Mouse (Mus musculus) A20 (cell line): ENCODE measurements around the gene Oxtr.

Experiments
- DNase-seq: peaks from one replicate; pipeline ENCODE4 v3.0.0-alpha.2; 2011; ENCODE audit warnings: low read depth, low spot score

Gene Oxtr

GRCm38 (mm10) chr6:112489910-112490559 is at the start of gene Oxtr:
TSS of gene Oxtr (minus strand) at chr6:112489943.
- no peak for DNase-seq

- no peak for DNase-seq
These were observed 35.7 kb upstream of the Oxtr start for GRCm38 (mm10) chr6:112525434-112525833.

- no peak for DNase-seq
These were observed 34.7 kb upstream of the Oxtr start for GRCm38 (mm10) chr6:112524459-112524858.

GRCm38 (mm10) chr6:112517991-112518390 is 28.2 kb upstream of the Oxtr start:
- DNase-seq = no peak

- DNase-seq = no peak
These were observed 27.8 kb upstream of the Oxtr start for GRCm38 (mm10) chr6:112517572-112517971.

GRCm38 (mm10) chr6:112516496-112516895 is 26.8 kb upstream of the Oxtr start:
- DNase-seq = no peak

- no peak for DNase-seq
These were observed 24.8 kb upstream of the Oxtr start for GRCm38 (mm10) chr6:112514591-112514990.

- no peak for DNase-seq
These were observed 20.6 kb upstream of the Oxtr start for GRCm38 (mm10) chr6:112510346-112510745.

GRCm38 (mm10) chr6:112509590-112510131 is 19.9 kb upstream of the Oxtr start:
- no peak for DNase-seq

- DNase-seq = no peak
These were observed 17.9 kb upstream of the Oxtr start for GRCm38 (mm10) chr6:112507617-112508016.

- DNase-seq = no peak
These were observed 11.4 kb upstream of the Oxtr start for GRCm38 (mm10) chr6:112501156-112501555.

- no peak for DNase-seq
These were observed 9.7 kb upstream of the Oxtr start for GRCm38 (mm10) chr6:112499456-112499855.

- DNase-seq = no peak
These were observed 9.0 kb upstream of the Oxtr start for GRCm38 (mm10) chr6:112498716-112499115.

- no peak for DNase-seq
These were observed 7.7 kb upstream of the Oxtr start for GRCm38 (mm10) chr6:112497456-112497855.

- DNase-seq = no peak
These were observed 6.7 kb upstream of the Oxtr start for GRCm38 (mm10) chr6:112496291-112497060.

- DNase-seq = no peak
These were observed 5.5 kb upstream of the Oxtr start for GRCm38 (mm10) chr6:112495219-112495618.

- DNase-seq = no peak
These were observed 4.9 kb upstream of the Oxtr start for GRCm38 (mm10) chr6:112494620-112495081.

GRCm38 (mm10) chr6:112493371-112493770 is 3.6 kb upstream of the Oxtr start:
- no peak for DNase-seq

- DNase-seq = no peak
These were observed 2.9 kb upstream of the Oxtr start for GRCm38 (mm10) chr6:112492656-112493055.

- DNase-seq = no peak
These were observed 1.8 kb upstream of the Oxtr start for GRCm38 (mm10) chr6:112491521-112491920.

GRCm38 (mm10) chr6:112490625-112491242 is 991 bp upstream of the Oxtr start:
- DNase-seq = peak; percentile 38

GRCm38 (mm10) chr6:112489181-112489909 is 398 bp downstream of the Oxtr start:
- no peak for DNase-seq
